Mouse (Mus musculus) midbrain, embryonic 11.5 days (tissue): Measurements from ENCODE around the gene Mst1. TPM values are rescaled to one million over a fixed set of nuclear protein-coding genes. Genes with fewer than 3 reads are reported as not detected.

Experiments
- ATAC-seq: fragments of 200-750 bp; cut with Nextera tagmentation; 2 replicates; pipeline ENCODE4 v1.8.0; 2017; ENCODE audit warnings: moderate TSS enrichment, moderate library complexity; ENCODE audit not compliant: low FRiP score
- DNase-seq: peaks from one replicate; pipeline ENCODE4 v3.0.0; 2015; ENCODE audit warnings: low spot score; ENCODE audit errors: missing footprints
- H3K27ac ChIP-seq: fragments of 300-500 bp; sonication (generic); 2 replicates; pipeline ENCODE4 v1.5.1; 2014; ENCODE audit warnings: low read depth, low read length
- H3K27me3 ChIP-seq: fragments of 300-500 bp; sonication (generic); 2 replicates; pipeline ENCODE4 v1.6.1; 2014; ENCODE audit warnings: mild to moderate bottlenecking, low read length, moderate library complexity, mixed read lengths; ENCODE audit not compliant: control insufficient read depth, insufficient read depth
- H3K36me3 ChIP-seq: fragments of 300-500 bp; sonication (generic); 2 replicates; pipeline ENCODE4 v1.6.1; 2014; ENCODE audit warnings: mild to moderate bottlenecking, low read length, moderate library complexity, mixed read lengths; ENCODE audit not compliant: control insufficient read depth, insufficient read depth
- H3K4me1 ChIP-seq: fragments of 300-500 bp; sonication (generic); 2 replicates; pipeline ENCODE4 v1.6.1; 2014; ENCODE audit warnings: low read length; ENCODE audit not compliant: control insufficient read depth, insufficient read depth
- H3K4me2 ChIP-seq: fragments of 300-500 bp; sonication (generic); 2 replicates; pipeline ENCODE4 v1.6.1; 2014; ENCODE audit warnings: mild to moderate bottlenecking, moderate library complexity
- H3K4me3 ChIP-seq: fragments of 300-500 bp; sonication (generic); 2 replicates; pipeline ENCODE4 v1.5.1; 2014; ENCODE audit warnings: low read depth, low read length
- H3K9ac ChIP-seq: fragments of 300-500 bp; sonication (generic); 2 replicates; pipeline ENCODE4 v1.6.1; 2014; ENCODE audit warnings: low read length
- H3K9me3 ChIP-seq: fragments of 300-500 bp; sonication (generic); 2 replicates; pipeline ENCODE4 v1.6.1; 2016; ENCODE audit warnings: low read length; ENCODE audit not compliant: control insufficient read depth
- WGBS: fragments of 180-500 bp; shearing (Covaris S2); extraction: QIAGEN DNeasy Blood & Tissue Kit; methylation state at CpG from one replicate; pipeline ENCODE4 v1.1.7; 2014; 5-methylcytosine and 5-hydroxymethylcytosine counted together
- polyA plus RNA-seq: library from polyadenylated mRNA; unstranded; fragments of >200 nt; fragmentation: Nextera tagmentation; extraction: Ambion mirVana; gene quantifications from 2 replicates; pipeline ENCODE4 v1.2.1, GENCODE M21; 2014

Gene Mst1
- polyA plus RNA-seq, 1 experiment from 2014 or later, result 0.78 TPM

DNA sequence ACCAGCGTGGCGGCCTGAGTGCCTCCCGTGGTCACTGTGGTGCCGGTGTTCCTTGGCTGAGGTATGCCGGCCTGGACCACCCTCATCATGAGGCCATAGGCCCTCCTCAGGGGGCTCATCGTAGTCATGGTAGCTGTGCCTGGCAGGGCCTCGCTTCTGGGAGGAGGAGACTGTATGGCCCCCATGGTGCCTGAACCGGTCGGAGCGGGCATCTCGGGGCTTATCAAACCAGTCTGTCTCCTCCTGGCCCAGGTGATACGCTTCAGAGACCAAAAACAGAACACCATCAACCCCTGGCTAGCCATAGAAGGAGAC is 25.3 kb downstream of the Mst1 start:
- H3K27ac ChIP-seq, result no peak overlapping the region
- no peaks in the 10 kb centered on the region for H3K9me3 ChIP-seq
- no peaks in the 10 kb centered on the region for H3K36me3 ChIP-seq
- DNase-seq, result peak; percentile 81
- H3K4me1 ChIP-seq, result peaks cover 2% of the 10 kb centered on the region; the same call in 1 of the 2 replicates
- ATAC-seq, result 0 out of 2 replicates have a peak, but pooled peaks have one; percentile 9
- 71% methylated on average over 12 of the region's 12 CpGs for WGBS
- H3K4me2 ChIP-seq, result no peak overlapping the region
- no peak overlapping the region; the same call in 1 of the 2 replicates for H3K9ac ChIP-seq
- H3K27me3 ChIP-seq, result no peaks in the 10 kb centered on the region
- no peak overlapping the region for H3K4me3 ChIP-seq

GRCm38 (mm10) chr9:108106090-108106489 is 25.9 kb downstream of the Mst1 start:
- no peak overlapping the region for H3K4me2 ChIP-seq
- no peaks in the 10 kb centered on the region; the same call in 1 of the 2 replicates for H3K36me3 ChIP-seq
- DNase-seq (peak; percentile 75), ATAC-seq (no peak)
- H3K4me3 ChIP-seq, result no peak overlapping the region
- no peaks in the 10 kb centered on the region for H3K27me3 ChIP-seq
- no peak overlapping the region for H3K27ac ChIP-seq
- no peaks in the 10 kb centered on the region for H3K9me3 ChIP-seq
- H3K9ac ChIP-seq, result no peak overlapping the region
- WGBS, result 91% methylated on average over 23 of the region's 23 CpGs
- peaks cover 6% of the 10 kb centered on the region; the same call in 1 of the 2 replicates for H3K4me1 ChIP-seq

DNA sequence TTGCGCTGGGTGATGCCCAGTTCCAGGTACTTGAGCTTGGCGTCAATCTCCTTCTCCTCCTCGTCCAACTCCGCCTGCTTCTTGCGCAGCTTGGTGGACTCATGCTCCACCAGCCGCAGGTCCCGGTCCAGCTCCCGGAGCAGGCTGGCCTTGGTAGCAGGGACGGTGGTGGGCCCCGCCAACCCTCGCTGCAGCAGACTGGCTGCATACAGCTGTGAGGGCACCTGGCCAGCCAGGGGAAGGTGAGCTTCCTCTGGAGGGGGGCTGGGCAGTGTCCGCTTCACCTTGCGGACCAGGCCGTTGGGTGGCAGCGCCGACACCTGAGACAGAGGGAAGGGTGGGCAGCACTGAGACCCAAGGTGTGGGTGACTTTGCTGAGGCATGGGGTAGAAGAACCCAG is 27.6 kb downstream of the Mst1 start:
- DNase-seq, result no peak
- no peak overlapping the region for H3K4me2 ChIP-seq
- H3K36me3 ChIP-seq, result peaks cover 3% of the 10 kb centered on the region
- H3K27me3 ChIP-seq, result no peaks in the 10 kb centered on the region
- ATAC-seq, result no peak
- no peak overlapping the region for H3K9ac ChIP-seq
- WGBS, result 93% methylated on average over 16 of the region's 16 CpGs
- H3K4me3 ChIP-seq, result no peak overlapping the region
- no peak overlapping the region for H3K27ac ChIP-seq
- no peaks in the 10 kb centered on the region for H3K9me3 ChIP-seq
- peaks cover 10% of the 10 kb centered on the region; the same call in 1 of the 2 replicates for H3K4me1 ChIP-seq

DNA sequence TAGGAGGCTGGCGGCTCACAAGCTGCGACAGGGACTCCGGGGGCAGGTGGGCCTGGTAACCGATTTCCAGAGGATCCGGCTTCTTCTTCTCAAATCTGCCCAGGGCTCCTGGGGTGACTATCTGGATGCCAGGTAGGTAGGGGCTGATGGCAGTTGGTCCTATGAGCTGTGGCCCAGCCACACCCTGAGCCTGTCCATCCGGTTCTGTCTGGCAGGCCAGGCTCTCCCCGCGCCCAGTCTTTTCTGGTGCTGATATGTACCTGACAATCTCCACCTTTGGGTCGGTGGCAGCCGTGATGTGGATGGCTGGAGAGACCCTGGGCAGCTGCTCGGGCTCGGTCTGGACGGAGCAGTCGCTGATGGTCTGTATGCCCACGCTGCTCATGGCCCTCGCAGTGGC is 29.9 kb downstream of the Mst1 start:
- Histone ChIP-seq H3K9me3 (no peaks in the 10 kb centered on the region), H3K4me2 (no peak overlapping the region), H3K4me3 (no peak overlapping the region), H3K4me1 (peaks cover 7% of the 10 kb centered on the region; the same call in 1 of the 2 replicates), H3K27me3 (no peaks in the 10 kb centered on the region), H3K27ac (no peak overlapping the region), H3K9ac (no peak overlapping the region), H3K36me3 (peaks cover 3% of the 10 kb centered on the region)
- ATAC-seq (no peak), DNase-seq (no peak)
- 83% methylated on average over 16 of the region's 16 CpGs for WGBS

- DNase-seq (peak; percentile 92), ATAC-seq (no peak)
- peak overlapping the region; percentile 31 for H3K4me2 ChIP-seq
- peak overlapping the region; percentile 11; the same call in 1 of the 2 replicates for H3K9ac ChIP-seq
- no peaks in the 10 kb centered on the region for H3K9me3 ChIP-seq
- 15% methylated on average over 22 of the region's 22 CpGs for WGBS
- 0 out of 2 replicates have a peak overlapping the region, but pooled peaks have one; percentile 2 for H3K4me3 ChIP-seq
- peaks cover 7% of the 10 kb centered on the region; the same call in 1 of the 2 replicates for H3K4me1 ChIP-seq
- H3K27ac ChIP-seq, result no peak overlapping the region
- no peaks in the 10 kb centered on the region for H3K27me3 ChIP-seq
- H3K36me3 ChIP-seq, result peaks cover 6% of the 10 kb centered on the region
Measured at GRCm38 (mm10) chr9:108111101-108111592, 30.9 kb downstream of the Mst1 start.

- H3K4me3 ChIP-seq, result no peak overlapping the region
- peaks cover 10% of the 10 kb centered on the region for H3K36me3 ChIP-seq
- 73% methylated on average over 17 of the region's 17 CpGs for WGBS
Measured at GRCm38 (mm10) chr9:108111593-108112121, 31.4 kb downstream of the Mst1 start.

DNA sequence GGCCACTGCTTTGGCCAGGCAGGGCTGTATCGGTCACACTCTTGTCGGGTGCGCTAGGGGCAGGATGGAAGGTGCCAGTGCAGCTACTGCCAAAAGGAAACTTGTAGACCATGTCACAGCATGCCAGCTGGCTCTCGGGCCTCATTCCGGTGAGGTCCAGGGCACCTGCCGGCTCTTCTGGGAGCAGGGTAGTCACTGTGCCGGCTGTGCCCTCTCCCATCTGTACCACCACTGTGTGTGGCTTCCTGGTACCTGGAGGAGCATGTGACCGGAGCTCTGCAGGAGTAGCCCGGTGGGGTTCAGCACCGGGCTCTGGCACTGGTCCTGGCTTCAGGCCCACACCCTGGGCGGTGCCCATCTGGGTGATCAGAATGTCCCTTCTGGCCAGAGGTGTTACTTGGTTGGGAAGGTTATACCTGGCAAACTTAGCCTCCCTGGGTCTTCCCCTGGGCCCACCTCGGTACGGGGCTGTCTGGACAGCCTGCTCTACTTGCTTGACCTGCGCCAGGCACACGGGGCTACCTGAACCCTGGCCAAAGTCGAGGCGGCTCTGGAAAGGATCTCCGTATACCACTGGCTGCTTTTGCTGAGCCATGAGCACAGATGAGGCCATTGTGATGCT is 32.6 kb downstream of the Mst1 start:
- ATAC-seq, result no peak
- Histone ChIP-seq H3K4me1 (peaks cover 7% of the 10 kb centered on the region; the same call in 1 of the 2 replicates), H3K9me3 (no peaks in the 10 kb centered on the region), H3K27ac (no peak overlapping the region), H3K36me3 (peaks cover 10% of the 10 kb centered on the region), H3K9ac (no peak overlapping the region), H3K4me2 (no peak overlapping the region), H3K4me3 (no peak overlapping the region), H3K27me3 (no peaks in the 10 kb centered on the region)
- WGBS, result 93% methylated on average over 18 of the region's 18 CpGs
- no peak for DNase-seq

More at GRCm38 (mm10) chr9:108111593-108112121, 31.4 kb downstream of the Mst1 start:
- H3K27me3 ChIP-seq, result no peaks in the 10 kb centered on the region
- no peak overlapping the region for H3K27ac ChIP-seq
- peak overlapping the region; percentile 31 for H3K4me2 ChIP-seq
- H3K9me3 ChIP-seq, result no peaks in the 10 kb centered on the region
- ATAC-seq (no peak), DNase-seq (no peak)
- H3K4me1 ChIP-seq, result peaks cover 7% of the 10 kb centered on the region; the same call in 1 of the 2 replicates
- peak overlapping the region; percentile 1; the same call in 1 of the 2 replicates for H3K9ac ChIP-seq

DNA sequence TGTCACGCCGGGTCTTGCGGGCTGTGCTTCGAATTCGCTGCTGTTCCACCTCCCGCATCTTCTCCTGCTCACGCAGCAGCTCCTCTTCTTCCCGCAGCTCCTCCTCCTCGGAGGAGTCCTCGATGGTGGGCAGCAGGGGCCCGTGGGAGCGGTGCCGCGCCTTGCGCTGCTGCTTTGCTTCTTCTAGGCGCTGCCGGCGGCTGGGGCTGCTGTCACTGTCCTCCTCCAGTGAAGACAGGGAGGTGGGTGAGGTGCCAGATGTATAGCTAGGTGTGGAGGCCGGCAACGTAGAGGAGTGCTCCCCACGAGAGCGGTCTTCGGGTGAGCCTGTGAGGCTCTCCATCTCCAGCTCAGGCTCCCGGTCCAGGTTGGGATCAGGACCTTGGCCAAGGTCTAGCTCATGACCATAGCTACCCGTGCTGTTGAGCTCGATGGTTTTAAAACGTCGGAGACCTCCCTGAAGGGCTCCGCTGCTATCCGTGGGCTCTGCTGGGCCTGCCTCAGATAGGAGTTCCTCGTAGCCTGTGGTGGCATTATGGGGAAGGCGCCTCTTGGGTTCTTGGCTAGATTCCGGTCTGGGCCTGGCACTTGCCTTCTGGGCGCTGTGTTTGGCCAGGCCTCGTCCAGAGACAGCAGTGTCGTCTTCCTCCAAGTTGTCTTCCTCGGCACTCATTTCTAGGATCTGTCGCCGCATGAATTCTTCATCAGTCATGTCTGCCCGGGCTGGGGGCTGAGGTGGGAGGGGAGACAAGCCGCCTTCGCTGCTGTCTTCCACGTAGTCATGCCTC is 35.2 kb downstream of the Mst1 start:
- Histone ChIP-seq H3K4me3 (no peak overlapping the region), H3K27ac (no peak overlapping the region), H3K36me3 (peaks cover 10% of the 10 kb centered on the region), H3K9me3 (no peaks in the 10 kb centered on the region), H3K4me1 (peaks cover 7% of the 10 kb centered on the region; the same call in 1 of the 2 replicates), H3K4me2 (no peak overlapping the region), H3K9ac (no peak overlapping the region), H3K27me3 (no peaks in the 10 kb centered on the region)
- 74% methylated on average over 43 of the region's 43 CpGs for WGBS
- DNase-seq (no peak), ATAC-seq (no peak)

- H3K4me3 ChIP-seq, result no peak overlapping the region
- no peaks in the 10 kb centered on the region for H3K27me3 ChIP-seq
- H3K36me3 ChIP-seq, result peaks cover 7% of the 10 kb centered on the region
- no peaks in the 10 kb centered on the region for H3K9me3 ChIP-seq
- no peak overlapping the region for H3K27ac ChIP-seq
- ATAC-seq (no peak), DNase-seq (no peak)
- H3K4me1 ChIP-seq, result no peaks in the 10 kb centered on the region
- H3K9ac ChIP-seq, result no peak overlapping the region
- no peak overlapping the region for H3K4me2 ChIP-seq
- 58% methylated on average over 4 of the region's 4 CpGs for whole genome bisulfite sequencing
Measured at GRCm38 (mm10) chr9:108117143-108117542, 36.9 kb downstream of the Mst1 start.
